Mouse (Mus musculus) limb, embryonic 15.5 days (tissue): Measurements from ENCODE around the gene Galnt18. TPM values are rescaled to one million over a fixed set of nuclear protein-coding genes. Genes with fewer than 3 reads are reported as not detected.

Source experiments
- ATAC-seq: fragments of 200-750 bp; cut with Nextera tagmentation; 2 replicates; pipeline ENCODE4 v1.8.0; 2017; ENCODE audit warnings: low read depth, moderate TSS enrichment; ENCODE audit not compliant: insufficient number of reproducible peaks, low FRiP score, low TSS enrichment
- H3K27ac ChIP-seq: fragments of 300-500 bp; sonication (generic); 2 replicates; pipeline ENCODE4 v1.5.1; 2015; ENCODE audit warnings: moderate library complexity, mild to moderate bottlenecking, inconsistent platforms
- H3K27me3 ChIP-seq: fragments of 300-500 bp; sonication (generic); 2 replicates; pipeline ENCODE4 v1.6.1; 2015; ENCODE audit warnings: inconsistent platforms
- H3K36me3 ChIP-seq: fragments of 300-500 bp; sonication (generic); 2 replicates; pipeline ENCODE4 v1.6.1; 2015; ENCODE audit warnings: inconsistent platforms
- H3K4me1 ChIP-seq: fragments of 300-500 bp; sonication (generic); 2 replicates; pipeline ENCODE4 v1.6.1; 2015; ENCODE audit warnings: inconsistent platforms
- H3K4me2 ChIP-seq: fragments of 300-500 bp; sonication (generic); 2 replicates; pipeline ENCODE4 v1.6.1; 2015; ENCODE audit warnings: mild to moderate bottlenecking, inconsistent platforms
- H3K4me3 ChIP-seq: fragments of 300-500 bp; sonication (generic); 2 replicates; pipeline ENCODE4 v1.5.1; 2015; ENCODE audit warnings: mild to moderate bottlenecking, inconsistent platforms
- H3K9ac ChIP-seq: fragments of 300-500 bp; sonication (generic); 2 replicates; pipeline ENCODE4 v1.6.1; 2015; ENCODE audit warnings: inconsistent platforms
- H3K9me3 ChIP-seq: fragments of 300-500 bp; sonication (generic); 2 replicates; pipeline ENCODE4 v1.6.1; 2016; ENCODE audit warnings: inconsistent platforms
- WGBS: fragments of 180-500 bp; shearing (Covaris S2); methylation state at CpG from one replicate; pipeline ENCODE4 v1.1.7; 2015; 5-methylcytosine and 5-hydroxymethylcytosine counted together
- polyA plus RNA-seq: library from polyadenylated mRNA; unstranded; fragments of >200 nt; fragmentation: Nextera tagmentation; extraction: Ambion mirVana; gene quantifications from 2 replicates; pipeline ENCODE4 v1.2.1, GENCODE M21; 2015

Galnt18 gene
- polyA plus RNA-seq, 1 experiment from 2014 or later = 26.6 TPM

GRCm38 (mm10) chr7:111711045-111711808 is 68.5 kb downstream of the Galnt18 start:
- Histone ChIP-seq H3K4me2 (no peak overlapping the region), H3K36me3 (no peaks in the 10 kb centered on the region), H3K27ac (no peak overlapping the region), H3K4me1 (peaks cover 6% of the 10 kb centered on the region; the same call in 1 of the 2 replicates), H3K9me3 (no peaks in the 10 kb centered on the region), H3K27me3 (no peaks in the 10 kb centered on the region), H3K9ac (no peak overlapping the region), H3K4me3 (no peak overlapping the region)
- 76% methylated on average over 6 of the region's 6 CpGs for WGBS
- no peak for ATAC-seq

- peaks cover 4% of the 10 kb centered on the region; the same call in 1 of the 2 replicates for H3K4me1 ChIP-seq
- H3K9me3 ChIP-seq = no peaks in the 10 kb centered on the region
Observed at GRCm38 (mm10) chr7:111710311-111710710, 69.5 kb downstream of the Galnt18 start.

GRCm38 (mm10) chr7:111708563-111708962 is 71.2 kb downstream of the Galnt18 start:
- Histone ChIP-seq H3K36me3 (no peaks in the 10 kb centered on the region), H3K27me3 (no peaks in the 10 kb centered on the region), H3K4me3 (no peak overlapping the region), H3K9me3 (no peaks in the 10 kb centered on the region), H3K4me1 (no peaks in the 10 kb centered on the region), H3K27ac (no peak overlapping the region), H3K4me2 (no peak overlapping the region), H3K9ac (no peak overlapping the region)
- WGBS = 29% methylated on average over 1 of the region's 1 CpGs
- ATAC-seq = no peak

More at GRCm38 (mm10) chr7:111710311-111710710, 69.5 kb downstream of the Galnt18 start:
- Histone ChIP-seq H3K36me3 (no peaks in the 10 kb centered on the region), H3K27me3 (no peaks in the 10 kb centered on the region), H3K4me2 (no peak overlapping the region), H3K27ac (no peak overlapping the region), H3K9ac (no peak overlapping the region), H3K4me3 (no peak overlapping the region)
- 51% methylated on average over 4 of the region's 4 CpGs for WGBS
- no peak for ATAC-seq

- 86% methylated on average over 2 of the region's 2 CpGs for WGBS
- H3K4me2 ChIP-seq = no peak overlapping the region
- H3K27ac ChIP-seq = no peak overlapping the region
- H3K27me3 ChIP-seq = no peaks in the 10 kb centered on the region
- H3K4me3 ChIP-seq = no peak overlapping the region
- H3K9ac ChIP-seq = no peak overlapping the region
- H3K4me1 ChIP-seq = no peaks in the 10 kb centered on the region
- H3K9me3 ChIP-seq = no peaks in the 10 kb centered on the region
- no peaks in the 10 kb centered on the region for H3K36me3 ChIP-seq
- no peak for ATAC-seq
Observed at GRCm38 (mm10) chr7:111702961-111703360, 76.8 kb downstream of the Galnt18 start.

GRCm38 (mm10) chr7:111701788-111702187 is 78.0 kb downstream of the Galnt18 start:
- Histone ChIP-seq H3K9me3 (no peaks in the 10 kb centered on the region), H3K27ac (no peak overlapping the region), H3K27me3 (no peaks in the 10 kb centered on the region), H3K4me2 (no peak overlapping the region), H3K36me3 (no peaks in the 10 kb centered on the region), H3K4me1 (no peaks in the 10 kb centered on the region), H3K9ac (no peak overlapping the region), H3K4me3 (no peak overlapping the region)
- ATAC-seq = no peak

GRCm38 (mm10) chr7:111699446-111699845 is 80.3 kb downstream of the Galnt18 start:
- H3K9ac ChIP-seq = no peak overlapping the region
- no peaks in the 10 kb centered on the region for H3K27me3 ChIP-seq
- no peak overlapping the region for H3K4me2 ChIP-seq
- no peaks in the 10 kb centered on the region for H3K9me3 ChIP-seq
- no peak for ATAC-seq
- 70% methylated on average over 3 of the region's 3 CpGs for WGBS
- no peaks in the 10 kb centered on the region for H3K36me3 ChIP-seq
- peaks cover 2% of the 10 kb centered on the region for H3K4me1 ChIP-seq
- H3K4me3 ChIP-seq = no peak overlapping the region
- H3K27ac ChIP-seq = no peak overlapping the region

- peaks cover 6% of the 10 kb centered on the region for H3K4me1 ChIP-seq
- no peak overlapping the region for H3K4me3 ChIP-seq
- no peaks in the 10 kb centered on the region for H3K9me3 ChIP-seq
- no peak for ATAC-seq
- H3K27me3 ChIP-seq = no peaks in the 10 kb centered on the region
- no peaks in the 10 kb centered on the region for H3K36me3 ChIP-seq
- no peak overlapping the region for H3K9ac ChIP-seq
- no peak overlapping the region for H3K4me2 ChIP-seq
- H3K27ac ChIP-seq = no peak overlapping the region
Observed at GRCm38 (mm10) chr7:111696226-111696625, 83.6 kb downstream of the Galnt18 start.

GRCm38 (mm10) chr7:111694312-111694711 is 85.5 kb downstream of the Galnt18 start:
- Histone ChIP-seq H3K4me2 (no peak overlapping the region), H3K4me1 (peaks cover 6% of the 10 kb centered on the region), H3K9me3 (no peaks in the 10 kb centered on the region), H3K9ac (no peak overlapping the region), H3K36me3 (no peaks in the 10 kb centered on the region), H3K4me3 (no peak overlapping the region), H3K27ac (no peak overlapping the region), H3K27me3 (no peaks in the 10 kb centered on the region)
- 47% methylated on average over 6 of the region's 6 CpGs for WGBS
- 0 out of 2 replicates have a peak, but pooled peaks have one; percentile 46 for ATAC-seq

- H3K9me3 ChIP-seq = no peaks in the 10 kb centered on the region
- H3K9ac ChIP-seq = no peak overlapping the region
- no peaks in the 10 kb centered on the region for H3K36me3 ChIP-seq
- no peak for ATAC-seq
- H3K27ac ChIP-seq = no peak overlapping the region
- H3K27me3 ChIP-seq = no peaks in the 10 kb centered on the region
- peaks cover 6% of the 10 kb centered on the region for H3K4me1 ChIP-seq
- no peak overlapping the region for H3K4me3 ChIP-seq
- 86% methylated on average over 9 of the region's 9 CpGs for WGBS
- no peak overlapping the region for H3K4me2 ChIP-seq
Observed at GRCm38 (mm10) chr7:111692641-111693261, 87.0 kb downstream of the Galnt18 start.

- H3K4me3 ChIP-seq = no peak overlapping the region
- peaks cover 3% of the 10 kb centered on the region; the same call in 1 of the 2 replicates for H3K4me1 ChIP-seq
- ATAC-seq = no peak
- H3K36me3 ChIP-seq = no peaks in the 10 kb centered on the region
- H3K9ac ChIP-seq = no peak overlapping the region
- no peaks in the 10 kb centered on the region for H3K9me3 ChIP-seq
- H3K4me2 ChIP-seq = no peak overlapping the region
- no peaks in the 10 kb centered on the region for H3K27me3 ChIP-seq
- H3K27ac ChIP-seq = no peak overlapping the region
- 96% methylated on average over 3 of the region's 3 CpGs for WGBS
Observed at GRCm38 (mm10) chr7:111680108-111680507, 99.7 kb downstream of the Galnt18 start.

GRCm38 (mm10) chr7:111676483-111676882 is 103.3 kb downstream of the Galnt18 start:
- H3K36me3 ChIP-seq = no peaks in the 10 kb centered on the region
- H3K4me3 ChIP-seq = no peak overlapping the region
- ATAC-seq = no peak
- H3K4me2 ChIP-seq = no peak overlapping the region
- WGBS = 76% methylated on average over 3 of the region's 3 CpGs
- no peak overlapping the region for H3K9ac ChIP-seq
- H3K27ac ChIP-seq = no peak overlapping the region
- no peaks in the 10 kb centered on the region for H3K9me3 ChIP-seq
- H3K27me3 ChIP-seq = no peaks in the 10 kb centered on the region
- peaks cover 8% of the 10 kb centered on the region for H3K4me1 ChIP-seq

GRCm38 (mm10) chr7:111672467-111672866 is 107.3 kb downstream of the Galnt18 start:
- Histone ChIP-seq H3K4me1 (peaks cover 8% of the 10 kb centered on the region), H3K4me3 (no peak overlapping the region), H3K9ac (no peak overlapping the region), H3K27ac (no peak overlapping the region), H3K27me3 (no peaks in the 10 kb centered on the region), H3K9me3 (no peaks in the 10 kb centered on the region), H3K36me3 (no peaks in the 10 kb centered on the region), H3K4me2 (no peak overlapping the region)
- no peak for ATAC-seq
- WGBS = 31% methylated on average over 4 of the region's 4 CpGs
